Mouse (Mus musculus): ENCODE measurements at regions not wholly inside any gene's neighbourhood (a gene's known extent, or its start where the extent isn't known, plus 50 kb on each side); places are given as distances from the start of the nearest gene placed in this dataset.

DNA sequence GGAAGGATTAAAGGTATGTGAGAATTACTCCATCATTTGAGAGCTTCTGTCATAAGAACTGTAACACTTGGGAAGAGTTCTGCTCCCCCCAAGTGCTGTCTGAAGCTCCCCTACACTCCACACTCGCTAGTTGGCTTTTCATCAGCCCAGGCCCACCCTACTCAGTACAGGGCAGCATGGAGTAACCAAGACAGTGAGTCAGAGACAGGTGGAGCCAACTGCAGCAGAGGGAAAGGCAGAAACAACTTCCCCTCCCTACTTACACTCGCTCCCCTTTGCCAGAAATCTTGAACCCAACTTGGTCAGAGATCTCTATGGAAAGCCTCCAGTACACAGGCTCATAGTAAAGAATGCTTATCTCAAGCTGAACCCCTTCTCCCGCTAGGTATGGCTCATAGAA lies 2046.5 kb downstream of the Grik2 start:
- Histone ChIP-seq H3K4me3 (no peak overlapping the region), H3K27ac (no peak overlapping the region)
- intact Hi-C loops (cut with DNase I), result no loop called here
- no peak for TF ChIP-seq CTCF (IDR thresholded peaks at IDR 0.05)
- no peak for DNase-seq (ENCODE audit: extremely low spot score in 1 of 2, low spot score in 2 of 2)

DNA sequence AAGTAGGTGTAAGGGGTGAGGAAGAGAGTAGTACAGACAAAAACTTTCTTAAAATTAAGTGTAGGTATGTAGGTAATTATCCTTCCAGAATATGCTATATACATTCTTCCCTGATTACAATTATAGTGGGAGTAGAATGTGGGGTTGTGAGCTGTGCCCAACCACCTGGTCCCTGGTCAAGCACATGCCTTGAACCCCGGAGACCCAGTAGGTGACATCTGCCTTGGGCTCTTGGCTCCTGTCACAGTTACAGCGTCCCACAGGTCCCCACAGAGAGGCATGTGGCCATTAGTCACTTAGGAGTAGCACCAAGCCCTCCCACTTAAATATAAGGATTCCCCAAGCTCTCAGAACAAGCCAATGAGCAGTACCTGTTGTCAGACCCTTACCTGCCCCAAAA lies 2046.9 kb downstream of the Grik2 start:
- no peak for TF ChIP-seq CTCF (IDR thresholded peaks at IDR 0.05)
- H3K4me3 ChIP-seq, result no peak overlapping the region
- DNase-seq (ENCODE audit: extremely low spot score in 1 of 2, low spot score in 2 of 2), result no peak
- no peak overlapping the region for H3K27ac ChIP-seq
- intact Hi-C loops (cut with DNase I), result loop anchor here (1.0 kb wide), 1 partner anchor 19 kb away; no protein-coding TSS in a partner anchor

GRCm38 (mm10) chr10:47708780-47709179 lies 2079.8 kb downstream of the Grik2 start:
- no peak overlapping the region for H3K4me3 ChIP-seq
- intact Hi-C loops (cut with DNase I), result no loop called here
- no peak for DNase-seq (ENCODE audit: extremely low spot score in 1 of 2, low spot score in 2 of 2)
- no peak for TF ChIP-seq CTCF (IDR thresholded peaks at IDR 0.05)
- no peak overlapping the region for H3K27ac ChIP-seq
